Mouse (Mus musculus) c-Kit-positive CD71-positive TER-119-positive erythroid progenitor cells, embryonic 14.5 days (primary cell): ENCODE results near the gene Cds2.
"Not testable (repeated sequence)": the region's sequence is repeated elsewhere in the genome, so short reads cannot be mapped to it uniquely, and the experiment has no call there.

Experiments used
- DNase-seq: peaks from one replicate; pipeline ENCODE4 v3.0.0-alpha.2; 2013; ENCODE audit warnings: low spot score

The Cds2 gene

DNA sequence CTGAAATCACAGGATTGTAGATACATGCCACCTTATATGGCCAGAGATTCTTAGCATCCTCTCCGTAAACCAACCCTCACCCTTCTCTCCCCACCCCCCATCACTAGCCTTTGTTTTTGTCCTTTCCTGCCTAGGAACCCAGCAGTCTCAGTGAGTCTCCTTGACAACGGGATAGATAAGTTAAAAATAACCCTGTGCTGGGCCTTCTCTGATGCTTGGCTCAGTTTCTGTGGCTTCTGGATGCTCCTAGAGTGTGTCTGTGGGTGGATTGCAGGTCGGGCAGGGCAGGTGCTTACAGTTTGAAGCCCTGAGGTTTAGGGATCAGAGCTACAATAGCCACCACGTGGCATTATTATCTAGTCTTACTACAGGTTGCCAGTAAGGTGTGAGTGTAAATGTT is 29.1 kb downstream of the Cds2 start:
- DNase-seq: no peak

DNA sequence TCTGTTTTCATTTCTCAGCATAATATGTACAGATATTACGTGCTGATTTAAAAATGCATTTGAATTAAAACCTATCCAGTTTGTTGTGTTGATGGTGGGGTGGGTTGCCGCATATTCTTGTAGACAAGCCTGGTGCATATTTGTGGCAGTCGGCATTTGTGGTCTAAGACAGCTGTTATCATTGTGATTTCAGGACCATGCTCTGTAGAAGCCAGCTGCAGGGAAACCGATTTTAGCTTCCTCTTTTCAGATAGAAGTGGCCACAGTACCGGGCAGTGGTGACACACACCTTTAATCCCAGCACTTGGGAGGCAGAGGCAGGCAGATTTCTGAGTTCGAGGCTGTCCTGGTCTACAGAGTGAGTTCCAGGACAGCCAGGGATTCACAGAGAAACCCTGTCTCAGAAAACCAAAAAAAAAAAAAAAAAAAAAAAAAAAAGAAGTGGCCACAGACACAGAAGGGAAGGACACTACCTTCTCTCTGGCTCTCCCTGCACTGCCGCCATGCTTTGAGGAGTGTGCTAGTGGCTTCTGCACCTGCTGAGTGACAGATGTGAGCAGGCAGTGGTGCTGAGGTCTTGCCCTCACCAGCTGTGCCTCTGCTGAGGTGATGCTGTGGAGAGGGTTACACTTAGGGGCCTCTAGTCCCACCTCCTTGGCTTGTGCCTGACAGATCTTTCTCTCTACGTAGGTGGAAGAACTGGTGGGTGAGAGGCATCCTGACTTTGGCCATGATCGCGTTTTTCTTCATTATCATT is 30.9 kb downstream of the Cds2 start:
- no peak for DNase-seq

DNA sequence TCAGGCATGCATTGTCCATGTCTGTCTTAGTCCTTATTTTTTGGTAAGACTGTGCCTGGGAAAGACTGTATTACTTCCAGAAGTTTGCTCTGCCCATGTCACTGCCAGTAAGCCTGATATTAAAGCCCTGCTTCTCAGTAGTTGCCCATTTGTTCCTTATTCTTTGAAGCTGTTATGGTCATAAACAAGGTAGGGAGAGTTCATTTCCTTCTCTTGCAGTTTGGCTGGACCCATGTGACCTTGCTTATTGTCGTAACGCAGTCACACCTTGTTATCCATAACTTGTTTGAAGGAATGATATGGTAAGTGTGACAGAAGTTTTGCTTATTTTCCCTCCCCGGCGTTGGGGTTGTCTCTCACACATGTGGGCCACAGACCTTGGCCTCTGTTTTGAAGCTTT is 35.3 kb downstream of the Cds2 start:
- DNase-seq: no peak

DNA sequence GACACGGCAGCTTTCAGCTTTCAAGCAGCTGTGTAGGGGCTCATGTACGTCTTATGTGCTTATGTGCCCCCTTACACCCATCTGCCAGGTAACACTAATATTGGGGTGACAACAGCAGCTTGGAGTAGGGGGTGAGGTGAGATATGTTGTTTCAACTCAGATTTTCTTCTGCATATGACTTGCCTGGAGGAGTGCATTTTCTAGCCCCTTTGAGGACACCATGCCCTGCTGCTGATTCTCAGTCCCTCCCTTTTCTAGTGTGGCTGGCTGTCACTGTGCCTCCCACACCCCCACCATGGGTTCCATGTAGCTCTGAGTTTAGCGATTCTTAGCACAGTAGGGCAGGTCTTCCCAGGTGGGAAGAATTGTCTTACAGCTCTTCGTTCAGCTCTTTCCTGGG is 38.5 kb downstream of the Cds2 start:
- no peak for DNase-seq

DNA sequence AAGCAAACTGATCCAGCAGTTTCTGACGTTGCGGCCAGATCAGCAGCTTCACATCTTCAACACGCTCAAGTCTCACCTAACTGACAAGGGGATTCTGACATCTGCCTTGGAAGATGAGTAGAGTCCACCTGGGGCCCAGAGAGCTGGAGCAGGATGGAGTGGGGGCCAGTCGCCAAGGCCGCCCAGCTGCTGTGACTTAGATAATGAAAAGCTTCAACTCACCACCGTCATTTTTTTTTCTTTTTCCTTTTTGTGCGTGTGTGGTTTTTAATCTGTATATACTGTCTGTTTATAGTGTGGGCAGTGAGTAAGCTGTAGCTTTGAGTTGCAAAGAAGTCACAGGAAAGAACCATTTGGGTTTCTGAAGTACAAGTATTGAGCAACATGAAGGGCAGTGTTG is 42.2 kb downstream of the Cds2 start:
- DNase-seq: no peak

DNA sequence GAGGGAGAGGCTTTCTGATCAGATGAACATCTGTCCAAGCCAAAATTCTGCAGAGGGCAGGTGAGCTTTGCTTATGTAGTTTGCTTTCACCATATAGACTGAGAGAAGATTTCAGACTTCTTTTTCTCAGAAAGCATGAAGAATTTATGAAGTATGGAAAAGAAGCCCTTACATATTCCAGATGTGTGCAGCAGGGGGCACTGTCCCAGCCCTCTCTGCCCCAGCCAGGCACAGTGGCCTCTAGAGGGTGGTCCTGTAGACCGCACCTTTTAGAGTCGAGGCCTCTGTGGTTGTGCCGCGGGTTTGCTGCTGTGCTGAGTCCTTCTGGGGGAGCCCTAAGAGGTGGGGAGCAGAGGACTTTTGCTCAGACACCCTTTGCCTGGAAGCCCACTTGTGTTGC is 43.0 kb downstream of the Cds2 start:
- no peak for DNase-seq

DNA sequence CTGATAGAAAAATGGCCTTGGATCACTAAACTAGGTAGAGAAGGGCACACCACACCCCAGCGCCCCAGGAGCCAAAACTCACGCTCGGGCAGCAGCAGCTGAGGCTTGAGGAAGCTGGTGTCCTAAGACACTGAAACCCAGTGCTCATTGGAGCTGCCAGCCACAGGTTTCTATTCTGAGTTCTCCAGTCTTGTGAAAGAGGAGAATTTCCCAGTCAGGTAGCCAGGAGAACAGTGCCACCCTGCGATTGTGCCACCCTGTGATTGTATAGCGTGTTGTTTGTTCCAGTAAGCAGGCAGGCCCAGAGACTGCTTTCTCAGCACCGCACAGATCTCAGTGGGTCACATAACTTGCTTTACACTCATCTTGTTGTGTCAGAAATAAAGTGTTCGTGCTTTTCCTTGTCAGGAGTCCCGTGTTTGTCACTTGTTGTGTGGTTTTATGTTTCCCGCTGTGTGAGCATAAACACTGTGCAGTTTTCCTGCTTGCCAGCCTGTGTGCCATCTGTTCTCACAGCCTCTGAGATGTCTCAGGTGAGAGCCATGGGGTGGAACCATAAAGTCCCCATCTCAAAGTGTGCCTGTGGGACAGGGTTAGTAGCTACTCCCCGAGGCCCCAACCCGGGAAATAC is 44.4 kb downstream of the Cds2 start:
- DNase-seq: no peak

DNA sequence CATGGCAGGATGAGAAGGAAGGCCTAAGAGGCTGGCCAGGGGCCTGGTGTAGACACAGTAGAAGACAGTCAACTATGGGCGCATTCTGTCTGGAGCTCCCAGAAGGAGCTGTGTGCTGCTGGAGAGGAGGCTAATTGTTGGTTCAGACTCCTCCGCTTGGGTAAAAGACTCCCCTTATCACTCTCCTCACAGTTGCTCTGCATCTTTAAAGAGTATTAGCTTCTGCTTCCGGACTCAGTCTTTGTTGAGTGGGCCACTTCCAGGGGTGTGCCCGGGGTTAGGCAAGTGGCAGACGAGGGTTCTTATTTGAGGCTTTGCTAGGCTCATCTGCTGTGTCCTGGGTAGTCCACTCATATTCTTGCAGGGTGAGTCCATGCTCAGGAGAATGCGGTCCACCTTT is 45.9 kb downstream of the Cds2 start:
- DNase-seq: no peak

DNA sequence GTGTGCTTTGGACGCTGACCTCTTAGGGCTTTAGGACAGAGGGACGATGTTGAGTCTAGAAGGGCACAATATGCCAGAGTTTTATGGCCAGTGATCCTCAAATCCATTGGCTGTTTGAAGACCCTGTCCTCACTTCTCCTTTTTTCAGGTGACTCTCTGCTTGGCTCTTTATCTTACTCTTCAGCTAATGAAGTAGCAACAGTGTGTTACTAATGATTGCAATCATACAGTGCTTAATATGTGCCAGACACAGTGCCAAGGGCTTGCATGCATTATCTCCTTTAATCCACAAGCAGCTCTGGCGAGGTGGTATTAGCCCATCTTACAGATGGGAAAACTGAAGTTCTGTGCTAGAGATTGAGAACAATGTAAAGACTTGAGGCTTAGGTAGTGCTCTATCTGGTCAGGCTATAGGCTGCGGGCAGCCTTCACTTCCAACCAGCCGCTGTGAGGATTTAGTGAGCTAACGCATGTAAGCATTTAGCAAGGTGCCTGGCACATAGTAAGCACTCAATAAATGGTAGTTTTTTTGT is 46.5 kb downstream of the Cds2 start:
- no peak for DNase-seq

DNA sequence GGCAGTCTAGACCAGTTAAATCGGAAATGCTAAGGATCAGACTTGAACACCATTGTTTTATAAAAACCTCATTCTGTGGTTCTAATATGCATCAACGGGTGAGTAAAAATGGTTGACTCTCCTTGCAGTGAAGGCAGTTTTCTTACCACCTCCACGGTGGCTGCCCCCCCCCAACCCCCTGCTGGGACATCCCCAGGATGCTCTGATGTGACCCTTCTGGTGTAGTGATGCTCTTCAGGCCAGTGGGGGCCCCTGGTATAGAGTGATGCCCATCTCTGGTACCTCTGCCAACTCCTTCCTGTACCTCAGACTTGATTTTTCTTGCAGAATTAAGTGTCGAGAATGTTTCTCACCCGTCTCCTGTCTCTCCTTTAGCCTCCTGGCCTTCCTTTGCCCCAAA is 49.7 kb downstream of the Cds2 start:
- DNase-seq: no peak

DNA sequence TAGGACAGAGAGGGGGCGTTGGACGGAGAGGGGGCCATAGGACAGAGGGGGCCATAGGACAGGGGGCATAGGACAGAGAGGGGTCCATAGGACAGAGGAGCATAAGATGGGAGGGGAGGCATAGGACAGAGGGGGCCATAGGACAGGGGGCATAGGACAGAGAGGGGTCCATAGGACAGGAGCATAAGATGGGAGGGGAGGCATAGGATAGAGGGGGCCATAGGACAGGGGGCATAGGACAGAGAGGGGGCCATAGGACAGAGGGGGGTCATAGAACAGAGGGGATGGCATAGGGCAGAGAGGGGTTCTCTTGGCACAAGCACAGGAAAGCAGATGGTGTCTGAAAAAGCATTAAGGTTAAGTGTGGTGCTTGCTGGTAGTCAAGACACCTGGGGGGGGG is 50.6 kb downstream of the Cds2 start:
- DNase-seq: no peak

DNA sequence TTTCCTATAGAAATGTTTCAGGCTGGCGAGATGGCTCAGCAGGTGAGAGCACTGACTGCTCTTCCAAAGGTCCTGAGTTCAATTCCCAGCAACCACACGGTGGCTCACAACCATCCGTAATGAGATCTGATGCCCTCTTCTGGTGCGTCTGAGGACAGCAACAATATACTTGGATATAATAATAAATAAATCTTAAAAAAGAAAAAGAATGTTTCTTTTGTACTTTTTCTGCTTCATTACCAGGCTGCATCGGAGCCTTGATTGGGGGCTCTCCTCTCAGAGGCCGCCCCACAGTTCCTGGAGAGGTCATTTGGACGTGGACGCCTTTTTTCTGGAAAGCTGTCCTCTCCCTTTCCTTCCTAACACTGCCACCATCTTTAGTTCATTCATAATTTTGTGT is 51.1 kb downstream of the Cds2 start:
- not testable (repeated sequence) for DNase-seq

DNA sequence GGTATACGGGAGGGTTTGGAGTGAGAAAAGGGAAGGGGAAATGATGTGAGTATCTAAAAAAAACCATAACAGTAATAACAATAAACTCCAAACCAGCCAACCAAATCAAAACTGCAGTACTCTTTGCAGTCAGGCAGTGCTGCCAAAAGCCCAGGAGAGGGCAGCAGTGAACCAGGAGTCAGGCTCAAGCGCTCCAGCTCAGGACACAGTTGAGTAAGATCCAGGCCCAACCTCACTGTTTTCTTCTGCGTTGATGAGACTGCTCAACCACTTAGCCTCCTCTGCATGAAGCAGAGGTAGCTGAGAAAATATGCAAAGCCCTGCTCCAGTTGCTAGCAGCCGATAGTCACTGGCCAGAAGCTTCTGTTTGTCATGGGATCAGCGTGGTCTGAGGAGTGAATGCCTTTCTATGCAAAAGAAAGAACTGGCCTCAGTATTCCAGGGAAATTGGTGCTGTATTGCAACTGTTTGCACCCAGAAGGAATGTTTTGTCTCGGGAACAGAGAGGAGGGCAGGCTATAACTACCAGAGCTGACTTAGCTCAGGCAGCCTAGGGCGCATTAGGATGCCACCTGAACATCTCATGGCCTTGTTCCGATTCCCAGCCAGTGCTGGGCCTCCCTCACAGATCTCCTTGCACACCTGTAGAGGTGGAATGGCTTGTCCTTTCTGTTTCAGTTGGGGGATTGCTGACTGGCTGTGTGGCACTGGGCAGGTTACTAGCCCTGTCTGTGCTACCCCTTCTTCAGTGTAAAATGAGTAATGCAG is 53.3 kb downstream of the Cds2 start:
- peak; percentile 53 for DNase-seq

DNA sequence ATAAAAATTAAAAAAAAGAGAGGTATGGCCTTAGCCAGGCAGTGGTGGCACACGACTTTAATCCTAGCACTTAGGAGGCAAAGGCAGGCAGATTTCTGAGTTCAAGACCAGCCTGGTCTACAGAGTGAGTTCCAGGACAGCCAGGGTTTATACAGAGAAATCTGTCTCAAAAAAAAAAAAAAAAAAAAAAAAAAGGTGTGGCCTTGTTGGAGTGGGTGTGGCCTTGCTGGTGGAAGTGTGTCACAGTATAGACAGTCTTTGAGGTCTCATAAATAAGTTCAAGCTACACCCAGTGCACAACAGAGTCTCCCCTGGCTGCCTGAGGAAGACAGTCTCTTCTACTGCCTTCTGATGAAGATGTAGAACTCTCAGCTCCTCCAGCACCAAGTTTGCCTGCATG is 54.2 kb downstream of the Cds2 start:
- no peak for DNase-seq

DNA sequence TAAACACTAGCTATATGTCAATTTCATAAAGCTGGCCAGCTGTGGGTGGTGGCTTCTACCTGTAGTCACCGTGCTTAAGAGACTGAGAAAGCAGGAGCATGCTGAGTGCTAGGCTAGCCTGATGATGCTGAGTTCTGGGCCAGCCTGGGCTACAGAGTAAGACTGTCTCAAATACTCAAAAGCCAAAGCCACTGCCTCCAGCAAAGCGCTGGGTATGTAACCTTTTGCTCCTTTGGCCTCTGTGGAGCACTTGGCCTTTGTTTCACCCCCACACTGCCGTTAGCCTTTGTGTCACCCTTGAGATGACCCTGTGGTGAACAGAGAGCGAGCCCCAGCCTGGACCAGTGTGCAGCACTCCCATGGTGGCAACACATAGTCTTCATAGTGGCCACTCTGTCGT is 57.6 kb downstream of the Cds2 start:
- no peak for DNase-seq

DNA sequence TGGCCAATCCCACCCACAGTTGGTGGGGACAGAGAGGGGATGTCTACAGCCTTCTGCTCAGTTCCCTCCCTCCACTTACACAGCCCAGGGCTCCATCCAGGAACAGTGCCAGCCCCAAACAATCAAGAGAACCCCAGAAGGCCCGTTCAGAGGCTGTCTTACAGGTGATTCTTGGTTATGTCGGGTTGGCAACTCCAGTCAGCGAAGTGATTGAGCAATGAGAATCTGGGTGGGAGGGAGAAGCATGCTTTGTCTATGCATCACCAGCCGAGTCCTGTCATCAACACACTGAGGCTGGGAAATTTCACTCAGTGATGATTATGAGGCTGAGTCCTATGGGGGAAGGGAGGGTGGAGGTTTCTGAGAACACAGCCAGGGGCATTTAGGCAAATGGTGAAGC is 60.6 kb downstream of the Cds2 start:
- no peak for DNase-seq

DNA sequence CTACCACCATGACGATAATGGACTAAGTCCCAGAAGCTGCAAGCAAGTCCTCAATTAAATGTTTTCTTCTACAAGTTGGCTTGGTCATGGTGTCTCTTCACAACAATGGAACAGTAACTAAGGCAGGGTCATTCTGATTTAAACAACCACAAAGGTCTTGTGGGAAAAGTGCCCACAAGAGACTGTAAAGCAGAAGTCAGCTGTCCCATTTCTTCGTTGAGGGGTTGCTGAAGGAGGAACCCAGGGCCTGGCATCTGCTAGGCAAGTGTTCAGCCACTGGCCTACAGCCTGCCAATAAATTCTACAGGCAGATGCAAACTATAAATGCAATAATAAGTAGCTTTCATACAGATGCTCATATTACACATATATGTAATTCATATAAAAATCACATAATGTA is 74.3 kb downstream of the Cds2 start:
- DNase-seq: no peak

DNA sequence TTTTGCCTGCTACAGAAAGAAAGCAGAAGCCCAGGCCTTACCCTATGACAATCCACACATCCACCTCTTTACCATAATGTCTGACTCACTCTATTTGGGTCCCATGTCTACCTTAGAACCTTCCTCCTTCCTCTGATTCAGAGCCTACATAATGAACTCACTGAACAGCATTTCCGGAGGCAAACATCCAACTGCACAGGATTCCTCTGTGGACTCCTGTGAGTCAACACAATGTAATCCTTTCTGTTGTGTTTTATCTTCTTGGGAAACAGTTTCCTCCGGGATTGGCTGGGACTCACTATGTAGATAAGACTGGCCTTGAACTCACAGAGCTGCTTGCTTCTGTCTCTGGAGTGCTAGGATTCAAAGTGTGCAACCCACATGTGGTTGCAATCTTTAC is 77.4 kb downstream of the Cds2 start:
- no peak for DNase-seq

DNA sequence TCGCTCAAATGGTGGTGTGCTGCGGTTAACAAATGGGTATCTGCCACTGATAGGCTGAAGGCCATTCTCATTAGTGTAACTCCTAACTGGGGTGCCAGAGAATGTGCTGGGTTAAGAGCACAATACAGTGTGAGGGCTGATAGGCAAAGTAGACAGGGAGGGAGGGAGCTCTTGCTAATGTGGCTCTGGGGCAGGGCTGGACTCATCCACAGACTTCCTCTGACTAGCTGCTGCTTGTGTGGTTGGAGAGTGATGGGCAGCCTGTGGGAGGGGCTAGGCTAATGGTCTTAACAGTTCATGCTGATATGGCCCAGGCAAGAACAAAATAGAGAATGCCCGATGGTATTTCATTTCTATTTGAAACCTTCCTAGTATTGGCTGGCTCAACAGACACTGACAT is 78.3 kb downstream of the Cds2 start:
- DNase-seq: no peak

DNA sequence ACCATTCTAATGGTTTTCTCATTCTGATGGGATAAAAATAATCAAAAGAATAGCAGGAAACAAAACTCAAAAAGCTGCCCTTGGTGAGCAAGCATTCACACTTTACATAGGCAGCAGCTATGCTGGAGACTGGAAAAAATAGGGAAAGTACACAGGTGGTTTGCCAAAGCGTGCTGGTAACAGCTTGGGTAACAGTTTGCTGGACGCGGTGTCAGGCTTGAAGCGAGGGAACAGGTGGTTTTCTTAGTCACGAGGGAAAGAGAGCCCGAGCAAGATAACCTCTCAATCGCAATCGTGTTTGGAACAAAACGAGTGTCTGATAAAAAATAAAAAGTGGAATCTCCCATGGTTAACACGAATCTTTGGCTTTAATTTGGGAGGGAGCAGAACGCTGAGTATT is 80.9 kb downstream of the Cds2 start:
- no peak for DNase-seq
